Mouse (Mus musculus) common myeloid progenitor, adult 5-6 weeks (primary cell): Measurements from ENCODE around the gene Ddx52. TPM values are rescaled to one million over a fixed set of nuclear protein-coding genes. Genes with fewer than 3 reads are reported as not detected.

Source experiments
- ATAC-seq: replicated peaks from 2 replicates; pipeline ENCODE4 v1.8.0; 2016; ENCODE audit warnings: low read depth, mild to moderate bottlenecking, moderate TSS enrichment, inconsistent platforms; ENCODE audit not compliant: poor library complexity, severe bottlenecking
- total RNA-seq: library from RNA; stranded (forward); fragments of 200-1000, 187-1606 nt; gene quantifications from 2 replicates; pipeline ENCODE4 v1.2.3, GENCODE M21; 2017

Ddx52 gene
- total RNA-seq, 1 experiment from 2014 or later: 71.4 TPM

DNA sequence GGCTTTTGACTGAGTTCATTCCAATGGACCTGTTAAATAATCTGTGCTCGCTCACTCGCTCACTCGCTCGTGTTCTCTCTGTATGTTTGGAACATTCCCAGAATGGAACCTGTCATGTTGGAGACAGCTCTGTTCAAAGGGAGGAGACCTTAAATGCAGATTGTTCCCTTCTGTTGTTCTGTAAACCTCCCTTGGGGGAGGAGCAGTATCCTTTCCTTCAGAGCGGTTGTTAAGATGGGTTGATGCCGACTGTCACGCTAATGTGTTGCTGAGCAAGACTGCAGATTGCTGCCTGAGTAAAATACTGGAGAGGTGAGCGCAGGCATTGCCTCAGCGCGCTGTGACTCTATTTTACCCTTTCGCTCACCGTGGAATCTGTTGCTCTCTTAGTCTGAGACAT is 69.2 kb downstream of the Ddx52 start:
- ATAC-seq: no peak

DNA sequence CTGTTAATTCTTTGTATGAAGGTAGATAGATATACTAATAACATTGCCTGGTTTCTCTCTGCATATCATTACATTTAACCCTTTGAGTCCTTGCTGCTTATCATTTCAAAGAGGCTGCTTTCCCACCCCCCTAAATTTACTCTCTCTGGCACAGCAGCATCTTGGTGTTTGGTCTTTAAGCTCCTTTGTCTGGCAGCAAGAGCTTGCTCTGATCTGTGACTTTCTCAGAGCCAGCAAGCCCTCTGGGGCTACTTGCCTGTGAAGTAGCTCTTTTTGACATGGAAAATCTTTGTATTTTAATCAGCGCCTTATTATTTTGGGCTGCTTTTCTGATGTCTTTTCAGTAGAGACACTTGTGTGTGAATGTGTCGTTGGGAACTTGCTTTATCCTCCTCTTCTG is 69.7 kb downstream of the Ddx52 start:
- ATAC-seq: no peak

Other genes with a start within 250 kb of the Ddx52 start
- gene Wfdc17, start 238.1 kb upstream of the Ddx52 start, total RNA-seq: 12.7 and 16.2 TPM in 2 replicates
- gene Wfdc18, start 233.0 kb upstream of the Ddx52 start, total RNA-seq: not detected in 2 replicates
- gene Wfdc21, start 195.1 kb upstream of the Ddx52 start, total RNA-seq: 16.8 and 17.2 TPM in 2 replicates
- 14.4 and 18.1 TPM in 2 replicates for gene Heatr6, start 188.4 kb upstream of the Ddx52 start, total RNA-seq
- not detected in 2 replicates for gene Hnf1b, start 92.0 kb upstream of the Ddx52 start, total RNA-seq
- 17.5 and 21.0 TPM in 2 replicates for gene Synrg, start 22.4 kb downstream of the Ddx52 start, total RNA-seq
- gene Dusp14, start 127.2 kb downstream of the Ddx52 start, total RNA-seq: not detected in 2 replicates
- 16.2 and 25.3 TPM in 2 replicates for gene Tada2a, start 187.5 kb downstream of the Ddx52 start, total RNA-seq
- 25.8 and 40.7 TPM in 2 replicates for gene Acaca, start 187.6 kb downstream of the Ddx52 start, total RNA-seq
- not detected in 2 replicates for gene Gm11437, start 225.4 kb downstream of the Ddx52 start, total RNA-seq